Mouse (Mus musculus) lung, embryonic 15.5 days (tissue): Measurements from ENCODE around the gene Mag. TPM values are rescaled to one million over a fixed set of nuclear protein-coding genes. Genes with fewer than 3 reads are reported as not detected.
"Not testable (repeated sequence)": the region's sequence is repeated elsewhere in the genome, so short reads cannot be mapped to it uniquely, and the experiment has no call there.

Experiments used
- ATAC-seq: fragments of 200-750 bp; cut with Nextera tagmentation; 2 replicates; pipeline ENCODE4 v1.8.0; 2017; ENCODE audit warnings: moderate number of reproducible peaks, borderline replicate concordance; ENCODE audit not compliant: low FRiP score, low TSS enrichment; ENCODE audit errors: extremely low read depth
- H3K27ac ChIP-seq: fragments of 300-500 bp; sonication (generic); 2 replicates; pipeline ENCODE4 v1.5.1; 2015; ENCODE audit warnings: moderate library complexity, mild to moderate bottlenecking, inconsistent platforms
- H3K27me3 ChIP-seq: fragments of 300-500 bp; sonication (generic); 2 replicates; pipeline ENCODE4 v1.6.1; 2015; ENCODE audit warnings: inconsistent platforms
- H3K36me3 ChIP-seq: fragments of 300-500 bp; sonication (generic); 2 replicates; pipeline ENCODE4 v1.6.1; 2015; ENCODE audit warnings: inconsistent platforms
- H3K4me1 ChIP-seq: fragments of 300-500 bp; sonication (generic); 2 replicates; pipeline ENCODE4 v1.6.1; 2015; ENCODE audit warnings: inconsistent platforms
- H3K4me2 ChIP-seq: fragments of 300-500 bp; sonication (generic); 2 replicates; pipeline ENCODE4 v1.6.1; 2015; ENCODE audit warnings: inconsistent platforms, mild to moderate bottlenecking, moderate library complexity
- H3K4me3 ChIP-seq: fragments of 300-500 bp; sonication (generic); 2 replicates; pipeline ENCODE4 v1.5.1; 2015; ENCODE audit warnings: mild to moderate bottlenecking, inconsistent platforms
- H3K9ac ChIP-seq: fragments of 300-500 bp; sonication (generic); 2 replicates; pipeline ENCODE4 v1.6.1; 2015; ENCODE audit warnings: inconsistent platforms
- H3K9me3 ChIP-seq: fragments of 300-500 bp; sonication (generic); 2 replicates; pipeline ENCODE4 v1.6.1; 2016; ENCODE audit warnings: inconsistent platforms
- WGBS: fragments of 180-500 bp; shearing (Covaris S2); methylation state at CpG from one replicate; pipeline ENCODE4 v1.1.7; 2015; 5-methylcytosine and 5-hydroxymethylcytosine counted together
- polyA plus RNA-seq: library from polyadenylated mRNA; unstranded; fragments of >200 nt; fragmentation: Nextera tagmentation; extraction: Ambion mirVana; gene quantifications from 2 replicates; pipeline ENCODE4 v1.2.1, GENCODE M21; 2015

Mag gene
- polyA plus RNA-seq, 1 experiment from 2014 or later: 0.32 TPM

- H3K4me2 ChIP-seq: no peak overlapping the region
- WGBS: 73% methylated on average over 3 of the region's 3 CpGs
- no peak overlapping the region for H3K4me3 ChIP-seq
- no peaks in the 10 kb centered on the region for H3K9me3 ChIP-seq
- H3K4me1 ChIP-seq: peaks cover 16% of the 10 kb centered on the region
- H3K36me3 ChIP-seq: peaks cover 59% of the 10 kb centered on the region
- ATAC-seq: no peak
- no peak overlapping the region for H3K27ac ChIP-seq
- no peaks in the 10 kb centered on the region for H3K27me3 ChIP-seq
- H3K9ac ChIP-seq: no peak overlapping the region
These were observed 39.4 kb upstream of the Mag start for GRCm38 (mm10) chr7:30954036-30954435.

- Histone ChIP-seq H3K4me2 (no peak overlapping the region), H3K4me1 (peaks cover 15% of the 10 kb centered on the region), H3K4me3 (no peak overlapping the region), H3K9ac (no peak overlapping the region), H3K36me3 (peaks cover 56% of the 10 kb centered on the region), H3K27me3 (no peaks in the 10 kb centered on the region), H3K27ac (no peak overlapping the region), H3K9me3 (no peaks in the 10 kb centered on the region)
- 81% methylated on average over 6 of the region's 6 CpGs for WGBS
- no peak for ATAC-seq
These were observed 38.8 kb upstream of the Mag start for GRCm38 (mm10) chr7:30953459-30953858.

GRCm38 (mm10) chr7:30952441-30953265 lies 38.0 kb upstream of the Mag start:
- peaks cover 55% of the 10 kb centered on the region for H3K36me3 ChIP-seq

GRCm38 (mm10) chr7:30949902-30950301 lies 35.2 kb upstream of the Mag start:
- not testable (repeated sequence) for H3K9me3 ChIP-seq, H3K9ac ChIP-seq, H3K4me1 ChIP-seq, H3K4me3 ChIP-seq, H3K27me3 ChIP-seq, H3K27ac ChIP-seq, H3K4me2 ChIP-seq, ATAC-seq
- whole genome bisulfite sequencing: 78% methylated on average over 3 of the region's 3 CpGs
- peaks cover 56% of the 10 kb centered on the region for H3K36me3 ChIP-seq

More at GRCm38 (mm10) chr7:30952441-30953265, 38.0 kb upstream of the Mag start:
- H3K4me2 ChIP-seq: no peak overlapping the region
- WGBS: 90% methylated on average over 16 of the region's 16 CpGs
- H3K9me3 ChIP-seq: no peaks in the 10 kb centered on the region
- no peak overlapping the region for H3K9ac ChIP-seq
- no peak overlapping the region for H3K27ac ChIP-seq
- peaks cover 9% of the 10 kb centered on the region for H3K4me1 ChIP-seq
- ATAC-seq: no peak
- H3K4me3 ChIP-seq: no peak overlapping the region
- no peaks in the 10 kb centered on the region for H3K27me3 ChIP-seq

GRCm38 (mm10) chr7:30945876-30946275 lies 31.2 kb upstream of the Mag start:
- no peak overlapping the region for H3K27ac ChIP-seq
- H3K4me1 ChIP-seq: no peaks in the 10 kb centered on the region
- no peaks in the 10 kb centered on the region for H3K27me3 ChIP-seq
- no peak overlapping the region for H3K4me3 ChIP-seq
- 93% methylated on average over 7 of the region's 7 CpGs for WGBS
- peaks cover 21% of the 10 kb centered on the region for H3K36me3 ChIP-seq
- 0 out of 2 replicates have a peak, but pooled peaks have one; percentile 16 for ATAC-seq
- H3K4me2 ChIP-seq: no peak overlapping the region
- H3K9me3 ChIP-seq: no peaks in the 10 kb centered on the region
- H3K9ac ChIP-seq: no peak overlapping the region

GRCm38 (mm10) chr7:30945466-30945865 lies 30.8 kb upstream of the Mag start:
- H3K9me3 ChIP-seq, H3K27ac ChIP-seq, H3K4me2 ChIP-seq, H3K4me3 ChIP-seq, H3K9ac ChIP-seq, H3K27me3 ChIP-seq, H3K4me1 ChIP-seq: not testable (repeated sequence)
- ATAC-seq: 0 out of 2 replicates have a peak, but pooled peaks have one; percentile 36
- 79% methylated on average over 7 of the region's 7 CpGs for WGBS
- H3K36me3 ChIP-seq: peaks cover 18% of the 10 kb centered on the region

- not testable (repeated sequence) for H3K9me3 ChIP-seq, ATAC-seq, H3K9ac ChIP-seq, H3K4me1 ChIP-seq, H3K4me2 ChIP-seq, H3K27ac ChIP-seq, H3K27me3 ChIP-seq, H3K4me3 ChIP-seq
- WGBS: 58% methylated on average over 2 of the region's 2 CpGs
- peaks cover 12% of the 10 kb centered on the region for H3K36me3 ChIP-seq
These were observed 30.0 kb upstream of the Mag start for GRCm38 (mm10) chr7:30944706-30945105.

GRCm38 (mm10) chr7:30943909-30944635 lies 29.4 kb upstream of the Mag start, which contains the start of gene Hamp:
Hamp (minus strand) TSS chr7:30944032.
- no peak within 1 kb of the TSS for H3K27ac ChIP-seq
- no peak within 1 kb of the TSS for H3K9ac ChIP-seq
- H3K4me3 ChIP-seq: no peak within 1 kb of the TSS
- ATAC-seq: no peak
- WGBS: 57% methylated on average over 9 of the region's 9 CpGs
- no peak within 1 kb of the TSS for H3K4me2 ChIP-seq
- no peaks in the 10 kb centered on the region for H3K4me1 ChIP-seq
- H3K27me3 ChIP-seq: no peaks in the 10 kb centered on the region
- H3K9me3 ChIP-seq: no peaks in the 10 kb centered on the region
- peaks cover 6% of the 10 kb centered on the region for H3K36me3 ChIP-seq

- not testable (repeated sequence) for ATAC-seq, H3K9ac ChIP-seq
- WGBS: 40% methylated on average over 3 of the region's 3 CpGs
These were observed 27.7 kb upstream of the Mag start for GRCm38 (mm10) chr7:30942365-30942764.

GRCm38 (mm10) chr7:30940070-30940469 lies 25.4 kb upstream of the Mag start:
- H3K36me3 ChIP-seq, H3K4me1 ChIP-seq, H3K27me3 ChIP-seq, H3K27ac ChIP-seq, H3K9ac ChIP-seq, H3K4me3 ChIP-seq, H3K9me3 ChIP-seq, ATAC-seq, H3K4me2 ChIP-seq: not testable (repeated sequence)
- 85% methylated on average over 1 of the region's 1 CpGs for WGBS

More at GRCm38 (mm10) chr7:30942365-30942764, 27.7 kb upstream of the Mag start:
- not testable (repeated sequence) for H3K27ac ChIP-seq, H3K4me2 ChIP-seq, H3K27me3 ChIP-seq, H3K36me3 ChIP-seq, H3K4me1 ChIP-seq, H3K4me3 ChIP-seq, H3K9me3 ChIP-seq

GRCm38 (mm10) chr7:30935422-30936099 lies 20.9 kb upstream of the Mag start:
- H3K27ac ChIP-seq, H3K9ac ChIP-seq, H3K9me3 ChIP-seq, H3K4me2 ChIP-seq, ATAC-seq, H3K27me3 ChIP-seq, H3K36me3 ChIP-seq, H3K4me3 ChIP-seq, H3K4me1 ChIP-seq: not testable (repeated sequence)
- 65% methylated on average over 6 of the region's 6 CpGs for WGBS

- H3K4me3 ChIP-seq, H3K27ac ChIP-seq, H3K9me3 ChIP-seq, H3K4me2 ChIP-seq, H3K27me3 ChIP-seq, H3K36me3 ChIP-seq, H3K4me1 ChIP-seq, H3K9ac ChIP-seq, ATAC-seq: not testable (repeated sequence)
- WGBS: 73% methylated on average over 2 of the region's 2 CpGs
These were observed 9.9 kb upstream of the Mag start, which contains the start of gene Hamp2 for GRCm38 (mm10) chr7:30924581-30924980. Hamp2 (minus strand) TSS chr7:30924681.
